Mouse (Mus musculus) adrenal gland, postnatal 14 days (tissue): ENCODE results near the gene Gm10424. TPM values are rescaled to one million over a fixed set of nuclear protein-coding genes. Genes with fewer than 3 reads are reported as not detected.
"Not testable (repeated sequence)": the region's sequence is repeated elsewhere in the genome, so short reads cannot be mapped to it uniquely, and the experiment has no call there.

ENCODE experiments used
- DNase-seq: peaks from one replicate; pipeline ENCODE4 v3.0.0; 2021; ENCODE audit warnings: mixed read lengths
- long read RNA-seq, 2 experiments: library from polyadenylated mRNA; stranded (forward); transcript quantifications; one replicate each; pipeline ENCODE4 v2.0.0; 2021
- total RNA-seq: library from RNA; stranded (reverse); gene quantifications from 2 replicates; pipeline ENCODE4 v1.2.3, GENCODE M21; 2021

The Gm10424 gene
- total RNA-seq: not detected in 2 replicates
- long read RNA-seq, experiment 1: 0 reads
- long read RNA-seq, experiment 2: 0 reads

DNA sequence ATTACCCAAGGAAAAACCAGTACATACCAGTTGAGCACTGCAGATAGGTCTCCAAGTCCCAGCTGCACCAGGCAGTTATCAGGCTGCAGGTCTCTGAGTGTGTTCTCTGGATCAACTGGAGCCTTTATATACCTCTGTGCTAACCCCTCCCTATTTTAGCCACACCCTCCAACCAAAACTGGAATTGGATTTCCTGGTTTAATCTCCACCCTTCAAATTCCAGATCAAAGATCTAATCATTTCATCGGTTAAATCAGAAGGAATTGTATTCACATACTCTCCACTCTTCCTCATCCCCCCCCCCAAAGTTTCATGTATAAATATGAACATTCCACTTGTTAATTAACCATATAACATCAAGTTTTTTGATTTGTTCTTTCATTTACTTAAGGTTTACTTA is at the start of gene Gm10424:
Gm10424 (minus strand) TSS at position 101 of the 400 bp plus-strand sequence.
- DNase-seq: not testable (repeated sequence)

DNA sequence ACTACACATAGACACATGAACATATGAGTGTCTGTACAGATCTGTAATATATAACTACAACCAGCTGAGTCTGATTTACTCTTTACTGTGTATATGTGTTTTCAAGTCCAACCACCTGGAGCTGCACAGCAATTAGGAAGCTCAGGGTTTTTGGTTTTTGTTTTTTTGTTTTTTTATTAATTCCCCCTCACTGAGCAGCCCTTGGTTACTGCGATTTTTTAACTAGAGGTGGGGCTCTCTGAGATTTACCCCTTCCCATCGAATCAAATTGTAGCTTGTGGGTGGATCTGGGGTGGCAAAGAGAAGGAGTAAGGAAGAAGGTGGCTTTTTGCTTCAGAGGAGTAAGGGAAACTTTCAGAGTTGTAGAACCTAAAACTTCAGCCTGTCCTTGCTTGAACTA is 33.0 kb upstream of the Gm10424 start, which contains the start of gene Gm3259:
Gm3259 (plus strand) TSS at position 301 of the 400 bp plus-strand sequence.
- DNase-seq: not testable (repeated sequence)

Other genes with a start within 250 kb of the Gm10424 start
- gene Gm7942, start 165.8 kb downstream of the Gm10424 start, total RNA-seq: not detected in 2 replicates
- gene Gm16513, start 90.1 kb downstream of the Gm10424 start, total RNA-seq: not detected in 2 replicates
- gene Gm3259, start 33.1 kb upstream of the Gm10424 start, total RNA-seq: not detected in 2 replicates
- gene D5Ertd577e, start 184.0 kb upstream of the Gm10424 start, total RNA-seq: not detected in 2 replicates
- not detected in 2 replicates for gene Gm3286, start 238.0 kb upstream of the Gm10424 start, total RNA-seq